Comparison of ENCODE assay signal across 24 mouse cellular contexts in genomic region chr4:12736411-12736810, GRCm38 (mm10).
DNase-seq lines count a peak whose midpoint lies in the region; ATAC-seq and TF ChIP-seq lines count a peak whose summit lies in the region.
"Had no signal": no experiment of that assay in that cellular context is flagged by ENCODE, and none has a peak within 500 bp of the region (broad histone marks: within the 10 kb centered on the region; RNA-seq: fewer than 3 reads in every experiment).

No protein-coding gene starts in this region.

- H3K27ac ChIP-seq in kidney, postnatal 0 days: no peak overlapping the region
- H3K27ac ChIP-seq in midbrain, postnatal 0 days (ENCODE audit: low read depth, low read length): no peak overlapping the region
- no peak overlapping the region for H3K27ac ChIP-seq in midbrain, embryonic 13.5 days
- H3K27ac ChIP-seq: forebrain, embryonic 10.5 days; forebrain, embryonic 13.5 days; heart, adult 2 months; heart, embryonic 10.5 days; heart, embryonic 13.5 days; hindbrain, embryonic 14.5 days; hindbrain, postnatal 0 days had no signal

- no peaks in the 10 kb centered on the region for H3K36me3 ChIP-seq in kidney, postnatal 0 days (ENCODE audit: insufficient read depth, low read length)
- H3K36me3 ChIP-seq in midbrain, postnatal 0 days (ENCODE audit: insufficient read depth, low read length): no peaks in the 10 kb centered on the region
- no peaks in the 10 kb centered on the region for H3K36me3 ChIP-seq in midbrain, embryonic 13.5 days
- H3K36me3 ChIP-seq: forebrain, embryonic 10.5 days; heart, embryonic 10.5 days; heart, embryonic 13.5 days had no signal

- no peaks in the 10 kb centered on the region for H3K27me3 ChIP-seq in kidney, postnatal 0 days (ENCODE audit: insufficient read depth, low read length)
- no peaks in the 10 kb centered on the region for H3K27me3 ChIP-seq in midbrain, postnatal 0 days (ENCODE audit: insufficient read depth, low read length)
- no peaks in the 10 kb centered on the region for H3K27me3 ChIP-seq in midbrain, embryonic 13.5 days
- H3K27me3 ChIP-seq: forebrain, embryonic 13.5 days; heart, embryonic 13.5 days; Patski had no signal

- ATAC-seq in cerebellum, adult (ENCODE audit: insufficient number of reproducible peaks, low FRiP score, low TSS enrichment): no peak
- no peak for ATAC-seq in kidney, postnatal 0 days (replicated peaks; ENCODE audit: low FRiP score, low read depth)
- ATAC-seq in midbrain, postnatal 0 days (ENCODE audit: low FRiP score): no peak
- ATAC-seq in midbrain, embryonic 13.5 days: no peak
- ATAC-seq: forebrain, embryonic 13.5 days; forebrain, embryonic 16.5 days; hindbrain, postnatal 0 days; inflammation-experienced regulatory T-cells, adult 6 months; Patski had no signal

- no peak overlapping the region for H3K4me2 ChIP-seq in kidney, postnatal 0 days (ENCODE audit: low read length)
- no peak overlapping the region for H3K4me2 ChIP-seq in midbrain, postnatal 0 days (ENCODE audit: low read depth, low read length, poor library complexity, severe bottlenecking)
- H3K4me2 ChIP-seq in midbrain, embryonic 13.5 days (replicated peaks): no peak overlapping the region
- H3K4me2 ChIP-seq: forebrain, embryonic 13.5 days; heart, embryonic 13.5 days; hindbrain, embryonic 14.5 days had no signal

- no peaks in the 10 kb centered on the region for H3K4me1 ChIP-seq in kidney, postnatal 0 days (replicated peaks; ENCODE audit: insufficient read depth, low read length)
- H3K4me1 ChIP-seq in midbrain, postnatal 0 days (ENCODE audit: insufficient read depth, low read length): no peaks in the 10 kb centered on the region
- no peaks in the 10 kb centered on the region for H3K4me1 ChIP-seq in midbrain, embryonic 13.5 days (replicated peaks)
- H3K4me1 ChIP-seq: forebrain, embryonic 10.5 days; forebrain, embryonic 13.5 days; heart, embryonic 10.5 days; heart, embryonic 13.5 days had no signal

- 60% methylated on average over 3 of the region's 3 CpGs for WGBS in kidney, postnatal 0 days
- WGBS in midbrain, postnatal 0 days: 61% methylated on average over 3 of the region's 3 CpGs
- WGBS in midbrain, embryonic 13.5 days: 77% methylated on average over 3 of the region's 3 CpGs

- no peak overlapping the region for H3K9ac ChIP-seq in kidney, postnatal 0 days (ENCODE audit: low read depth, low read length)
- no peak overlapping the region for H3K9ac ChIP-seq in midbrain, postnatal 0 days (replicated peaks; ENCODE audit: low read length, poor library complexity, severe bottlenecking)
- no peak overlapping the region for H3K9ac ChIP-seq in midbrain, embryonic 13.5 days (replicated peaks)
- H3K9ac ChIP-seq: forebrain, embryonic 13.5 days; heart, embryonic 13.5 days; hindbrain, embryonic 14.5 days had no signal

- no peak overlapping the region for H3K4me3 ChIP-seq in kidney, postnatal 0 days (replicated peaks; ENCODE audit: low read depth, low read length)
- no peak overlapping the region for H3K4me3 ChIP-seq in midbrain, postnatal 0 days (ENCODE audit: low read depth, low read length)
- H3K4me3 ChIP-seq in midbrain, embryonic 13.5 days (replicated peaks): no peak overlapping the region
- H3K4me3 ChIP-seq: forebrain, embryonic 10.5 days; forebrain, embryonic 13.5 days; heart, adult 2 months; heart, embryonic 10.5 days; heart, embryonic 13.5 days had no signal

- no peaks in the 10 kb centered on the region for H3K9me3 ChIP-seq in kidney, postnatal 0 days (replicated peaks; ENCODE audit: low read length)
- H3K9me3 ChIP-seq in midbrain, postnatal 0 days (ENCODE audit: low read length): no peaks in the 10 kb centered on the region
- H3K9me3 ChIP-seq in midbrain, embryonic 13.5 days: no peaks in the 10 kb centered on the region
- H3K9me3 ChIP-seq: forebrain, embryonic 10.5 days; forebrain, embryonic 13.5 days; heart, embryonic 10.5 days; heart, embryonic 13.5 days had no signal

- no peak for TF ChIP-seq CTCF in kidney, postnatal 0 days (IDR thresholded peaks at IDR 0.05; ENCODE audit: low read depth)
- TF ChIP-seq CTCF in midbrain, postnatal 0 days (IDR thresholded peaks at IDR 0.05): no peak

- DNase-seq in cerebellum, postnatal 10 days: peak; percentile 48 to 58
- DNase-seq in kidney, postnatal 0 days (ENCODE audit: low spot score): peak; percentile 67
- DNase-seq in kidney, adult 18-20 months: no peak
- peak; percentile 15 for DNase-seq in midbrain, postnatal 0 days (ENCODE audit: low spot score)
- DNase-seq: adrenal gland, adult 8-10 months; adrenal gland, postnatal 25 days; cerebellum, adult 2 months; cerebellum, adult 9-11 months; gastrocnemius, postnatal 10 days; gastrocnemius, postnatal 36 days; heart, adult 2 months; heart, postnatal 14 days; heart, postnatal 4 days had no signal
